In genomic region chr4:34852051-34852450, GRCm38 (mm10) we compare ENCODE assay signal across 37 mouse cellular contexts. TPM values are rescaled to one million over a fixed set of nuclear protein-coding genes. Genes with fewer than 3 reads are reported as not detected.
DNase-seq lines count a peak whose midpoint lies in the region; ATAC-seq lines count a peak whose summit lies in the region.
"Had no signal": no experiment of that assay in that cellular context is flagged by ENCODE, and none has a peak within 500 bp of the region (broad histone marks: within the 10 kb centered on the region; RNA-seq: fewer than 3 reads in every experiment).

No protein-coding gene starts in this region.

- peak; percentile 40 for DNase-seq in cerebellum, adult 9-10 months
- no peak for DNase-seq in cerebellum, adult 8-10 months
- peak; percentile 17 to 18 for DNase-seq in heart, postnatal 10 days
- peak; percentile 48 for DNase-seq in brain, adult 2 months (ENCODE audit: low read depth, low spot score)
- DNase-seq in kidney, postnatal 14 days: peak; percentile 41
- DNase-seq in gastrocnemius, postnatal 14 days: no peak
- DNase-seq: adrenal gland, postnatal 10 days; forebrain, postnatal 0 days; gastrocnemius, postnatal 10 days; heart, postnatal 4 days; liver; lung, adult 2 months; lung, postnatal 10 days; right cerebral cortex, postnatal 25 days; spleen, adult 18-20 months; thymus, postnatal 14 days had no signal

- H3K4me3 ChIP-seq in heart, embryonic 11.5 days (ENCODE audit: low read depth, low read length): no peak overlapping the region
- H3K4me3 ChIP-seq in midbrain, embryonic 16.5 days (ENCODE audit: low read depth, low read length): no peak overlapping the region
- H3K4me3 ChIP-seq: embryonic facial prominence, embryonic 10.5 days; embryonic facial prominence, embryonic 15.5 days; forebrain, embryonic 12.5 days; hindbrain, embryonic 13.5 days; midbrain, embryonic 13.5 days; neural tube, embryonic 15.5 days had no signal

- H3K9me3 ChIP-seq in heart, embryonic 11.5 days (replicated peaks; ENCODE audit: control insufficient read depth, low read length): no peaks in the 10 kb centered on the region
- H3K9me3 ChIP-seq in midbrain, embryonic 16.5 days (replicated peaks; ENCODE audit: control insufficient read depth, low read length, poor library complexity, severe bottlenecking): no peaks in the 10 kb centered on the region
- H3K9me3 ChIP-seq: embryonic facial prominence, embryonic 15.5 days; forebrain, embryonic 12.5 days; hindbrain, embryonic 13.5 days; midbrain, embryonic 13.5 days; neural tube, embryonic 15.5 days had no signal

- ATAC-seq in heart, embryonic 11.5 days (replicated peaks; ENCODE audit: insufficient number of reproducible peaks, low FRiP score, low TSS enrichment): no peak
- no peak for ATAC-seq in midbrain, embryonic 16.5 days
- ATAC-seq: forebrain, postnatal 0 days; intestine, embryonic 16.5 days; midbrain, embryonic 13.5 days; Patski had no signal

- no peak overlapping the region for H3K4me2 ChIP-seq in heart, embryonic 11.5 days
- no peak overlapping the region for H3K4me2 ChIP-seq in midbrain, embryonic 16.5 days (ENCODE audit: low read length)
- H3K4me2 ChIP-seq: embryonic facial prominence, embryonic 15.5 days; forebrain, embryonic 12.5 days; hindbrain, embryonic 13.5 days; midbrain, embryonic 13.5 days; neural tube, embryonic 15.5 days had no signal

- WGBS in heart, embryonic 11.5 days (ENCODE audit: insufficient replicate concordance): 94% methylated on average over 7 of the region's 7 CpGs
- WGBS in midbrain, embryonic 16.5 days: 97% methylated on average over 7 of the region's 7 CpGs

- no peaks in the 10 kb centered on the region for H3K36me3 ChIP-seq in heart, embryonic 11.5 days (ENCODE audit: control insufficient read depth, insufficient read depth, low read length)
- no peaks in the 10 kb centered on the region for H3K36me3 ChIP-seq in midbrain, embryonic 16.5 days (ENCODE audit: control insufficient read depth, insufficient read depth, low read length)

- H3K27ac ChIP-seq in heart, embryonic 11.5 days (ENCODE audit: low read depth, low read length): no peak overlapping the region
- no peak overlapping the region for H3K27ac ChIP-seq in midbrain, embryonic 16.5 days (ENCODE audit: low read length)
- H3K27ac ChIP-seq: embryonic facial prominence, embryonic 10.5 days; embryonic facial prominence, embryonic 15.5 days; forebrain, embryonic 12.5 days; hindbrain, embryonic 13.5 days; liver, embryonic 14.5 days; macrophage; midbrain, embryonic 13.5 days; neural tube, embryonic 15.5 days had no signal

- H3K9ac ChIP-seq in heart, embryonic 11.5 days (ENCODE audit: low read depth, low read length): no peak overlapping the region
- H3K9ac ChIP-seq in midbrain, embryonic 16.5 days (ENCODE audit: low read depth, low read length): no peak overlapping the region
- H3K9ac ChIP-seq: embryonic facial prominence, embryonic 15.5 days; forebrain, embryonic 12.5 days; forebrain, postnatal 0 days; hindbrain, embryonic 13.5 days; liver, embryonic 14.5 days; midbrain, embryonic 13.5 days; neural tube, embryonic 15.5 days had no signal

- intact Hi-C loops in heart, postnatal 10 days (cut with DNase I): no loop called here
- intact Hi-C loops in gastrocnemius, postnatal 14 days (cut with DNase I; ENCODE audit: low total_unique reads): no loop called here

- H3K4me1 ChIP-seq in heart, embryonic 11.5 days (ENCODE audit: control insufficient read depth, insufficient read depth, low read length): no peaks in the 10 kb centered on the region
- H3K4me1 ChIP-seq in midbrain, embryonic 16.5 days (ENCODE audit: control insufficient read depth, insufficient read depth, low read length): no peaks in the 10 kb centered on the region
- H3K4me1 ChIP-seq: embryonic facial prominence, embryonic 10.5 days; embryonic facial prominence, embryonic 15.5 days; forebrain, embryonic 12.5 days had no signal

- H3K27me3 ChIP-seq in heart, embryonic 11.5 days (ENCODE audit: control insufficient read depth, insufficient read depth, low read length): no peaks in the 10 kb centered on the region
- H3K27me3 ChIP-seq in midbrain, embryonic 16.5 days (ENCODE audit: control insufficient read depth, insufficient read depth, low read depth, low read length): no peaks in the 10 kb centered on the region
- H3K27me3 ChIP-seq: embryonic facial prominence, embryonic 15.5 days; forebrain, embryonic 12.5 days; hindbrain, embryonic 13.5 days; midbrain, embryonic 13.5 days; neural tube, embryonic 15.5 days; Patski had no signal

RNA-seq across cellular contexts. Expression of gene Zfp292, which starts 30.7 kb away (rescaled TPM):
- 10 to 100 TPM; 21.4 to 22.4 TPM for total RNA-seq in heart, postnatal 10 days (2021)
- polyA plus RNA-seq in heart, embryonic 11.5 days (2014; fragmentation: Nextera tagmentation; extraction: Ambion mirVana): 19.5 and 22.0 TPM in 2 replicates
- total RNA-seq in gastrocnemius, postnatal 14 days (2021): 1 to 10 TPM; 8.6 to 8.8 TPM
- polyA plus RNA-seq in midbrain, embryonic 16.5 days (2015; fragmentation: Nextera tagmentation; extraction: Ambion mirVana): 27.3 and 34.5 TPM in 2 replicates

RNA-seq across cellular contexts. Expression of gene Cga, which starts 41.5 kb away (rescaled TPM):
- total RNA-seq in heart, postnatal 10 days (2021): not detected
- not detected in 2 replicates for polyA plus RNA-seq in heart, embryonic 11.5 days (2014; fragmentation: Nextera tagmentation; extraction: Ambion mirVana)
- not detected for total RNA-seq in gastrocnemius, postnatal 14 days (2021)
- polyA plus RNA-seq in midbrain, embryonic 16.5 days (2015; fragmentation: Nextera tagmentation; extraction: Ambion mirVana): 0.48 TPM in 1 of 2 replicates, not detected in the other
- total RNA-seq: adrenal gland, postnatal 10 days; forebrain, postnatal 0 days; gastrocnemius, postnatal 10 days; granulocyte monocyte progenitor cell, adult 5-6 weeks; heart, postnatal 4 days; layer of hippocampus, adult 18-20 months; layer of hippocampus, postnatal 10 days; left cerebral cortex, adult 18-20 months; left cerebral cortex, postnatal 14 days; MEL had no signal
- polyA plus RNA-seq: forebrain, postnatal 0 days; heart, embryonic 16.5 days; hindbrain, embryonic 13.5 days; intestine, embryonic 16.5 days; limb, embryonic 11.5 days; liver, embryonic 14.5 days; lung, adult 2 months; macrophage; midbrain, embryonic 13.5 days; Patski; stomach, embryonic 16.5 days had no signal

Comparison
In these comparisons a context has a peak if more than half of its experiments do, and no peak if none do; other contexts are left out.
1. DNase-seq: peak in cerebellum, adult 9-10 months (single experiment), heart, postnatal 10 days (2 of 2), brain, adult 2 months (single experiment) and kidney, postnatal 14 days (single experiment); none in cerebellum, adult 8-10 months (single experiment) and gastrocnemius, postnatal 14 days (single experiment).